In the genomic region with DNA sequence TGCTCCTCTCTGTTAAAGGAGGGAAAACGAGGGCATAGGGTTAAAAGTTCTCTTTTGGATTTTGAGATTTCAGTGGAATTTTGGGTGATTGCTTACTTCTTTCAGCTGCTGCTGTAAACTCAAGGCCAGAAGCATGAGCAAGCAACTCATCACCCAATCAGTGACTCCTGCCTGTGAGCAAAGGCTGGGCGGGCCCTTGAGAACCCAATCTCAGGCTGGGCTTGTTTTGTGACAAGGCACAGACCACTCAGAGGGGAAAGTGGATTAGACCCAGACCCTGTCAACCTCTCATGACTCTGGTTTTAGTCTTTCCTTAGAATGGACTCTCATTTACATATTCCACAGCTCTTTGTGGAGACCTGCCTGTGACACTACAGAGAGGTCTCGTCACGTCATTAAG, we compare ENCODE assay signal across 24 mouse cellular contexts. TPM values are rescaled to one million over a fixed set of nuclear protein-coding genes. Genes with fewer than 3 reads are reported as not detected.
A peak's percentile ranks its signal among the peaks of the same experiment; 100 is the strongest.
DNase-seq lines count a peak whose midpoint lies in the region; ATAC-seq lines count a peak whose summit lies in the region.
"Had no signal": no experiment of that assay in that cellular context is flagged by ENCODE, and none has a peak within 500 bp of the region (broad histone marks: within the 10 kb centered on the region; RNA-seq: fewer than 3 reads in every experiment).

No protein-coding gene starts in this region.

- no peaks in the 10 kb centered on the region for H3K27me3 ChIP-seq in heart, embryonic 13.5 days (replicated peaks)
- H3K27me3 ChIP-seq: forebrain, embryonic 13.5 days; hindbrain, embryonic 15.5 days; intestine, embryonic 15.5 days; liver, embryonic 15.5 days; neural tube, embryonic 15.5 days had no signal

- peaks cover 14% of the 10 kb centered on the region; the same call in 1 of the 2 replicates for H3K9me3 ChIP-seq in heart, embryonic 13.5 days
- H3K9me3 ChIP-seq: intestine, embryonic 15.5 days; liver, embryonic 15.5 days; midbrain, embryonic 10.5 days; neural tube, embryonic 15.5 days had no signal

- H3K4me1 ChIP-seq in heart, embryonic 13.5 days = 0 out of 2 replicates have a peak, but pooled peaks cover 8% of the 10 kb centered on the region
- H3K4me1 ChIP-seq: forebrain, embryonic 13.5 days; hindbrain, embryonic 15.5 days; intestine, embryonic 15.5 days; liver, embryonic 15.5 days; midbrain, embryonic 10.5 days; neural tube, embryonic 15.5 days had no signal

- DNase-seq in heart, postnatal 4 days = no peak
- peak; percentile 47 for DNase-seq in adrenal gland, adult 8-10 months
- DNase-seq in adrenal gland, postnatal 14 days = peak; percentile 62
- DNase-seq in embryo, embryonic 9.5 days (ENCODE audit: extremely low spot score) = peak; percentile 43
- DNase-seq in cerebellum, adult 18-20 months = no peak
- no peak for DNase-seq in layer of hippocampus, adult 9-11 months
- DNase-seq: cerebellum, adult 9-11 months; gastrocnemius, adult 2 months; heart, postnatal 14 days; kidney, adult 8-10 months; kidney, postnatal 10 days; left cerebral cortex, postnatal 4 days; liver had no signal

- H3K4me3 ChIP-seq in heart, embryonic 13.5 days = no peak overlapping the region
- H3K4me3 ChIP-seq: forebrain, embryonic 13.5 days; gastrocnemius, adult 2 months; hindbrain, embryonic 15.5 days; intestine, embryonic 15.5 days; liver, embryonic 15.5 days; midbrain, embryonic 10.5 days; neural tube, embryonic 15.5 days had no signal

- no peaks in the 10 kb centered on the region for H3K36me3 ChIP-seq in heart, embryonic 13.5 days
- H3K36me3 ChIP-seq: hindbrain, embryonic 15.5 days; intestine, embryonic 15.5 days; liver, embryonic 15.5 days; midbrain, embryonic 10.5 days; neural tube, embryonic 15.5 days had no signal

- H3K4me2 ChIP-seq in heart, embryonic 13.5 days = no peak overlapping the region
- H3K4me2 ChIP-seq: forebrain, embryonic 13.5 days; hindbrain, embryonic 15.5 days; intestine, embryonic 15.5 days; liver, embryonic 15.5 days; neural tube, embryonic 15.5 days had no signal

- 27% methylated on average over 4 of the region's 4 CpGs for WGBS in heart, embryonic 13.5 days

- ATAC-seq in heart, embryonic 13.5 days (ENCODE audit: extremely low read depth, insufficient number of reproducible peaks, low FRiP score, low TSS enrichment) = no peak
- ATAC-seq: activated CD4-positive, CD25-positive, alpha-beta regulatory T cell, adult 4 months; forebrain, embryonic 13.5 days; intestine, embryonic 15.5 days had no signal

- H3K27ac ChIP-seq in heart, embryonic 13.5 days (replicated peaks) = peak overlapping the region; percentile 20; the same call in 1 of the 2 replicates
- H3K27ac ChIP-seq: forebrain, embryonic 13.5 days; gastrocnemius, adult 2 months; hindbrain, embryonic 15.5 days; intestine, embryonic 15.5 days; liver, embryonic 15.5 days; macrophage; midbrain, embryonic 10.5 days; neural tube, embryonic 15.5 days had no signal

- no peak overlapping the region for H3K9ac ChIP-seq in heart, embryonic 13.5 days
- H3K9ac ChIP-seq: forebrain, embryonic 13.5 days; hindbrain, embryonic 15.5 days; intestine, embryonic 15.5 days; liver, embryonic 15.5 days; neural tube, embryonic 15.5 days had no signal

RNA-seq across cellular contexts. Expression of gene Kcnd3, which starts 28.7 kb away (rescaled TPM):
- 0.67 and 0.74 TPM in 2 replicates for polyA plus RNA-seq in heart, embryonic 13.5 days (2015; fragmentation: Nextera tagmentation; extraction: Ambion mirVana)
- 1 to 10 TPM in 1 of 2 experiments, under 1 TPM in 1; 0.90 to 1.0 TPM for total RNA-seq in heart, postnatal 4 days (2021)
- 10 to 100 TPM in 2 of 4 experiments, 1 to 10 TPM in 2; 5.2 to 15.0 (median 10.0) TPM for total RNA-seq in adrenal gland, adult 8-10 months (2022)
- 4.5 and 5.4 TPM in 2 replicates for total RNA-seq in adrenal gland, postnatal 14 days (2021)
- total RNA-seq: common myeloid progenitor, adult 5-6 weeks; MEL had no signal
- polyA plus RNA-seq: activated CD4-positive, CD25-positive, alpha-beta regulatory T cell, adult 4 months; macrophage had no signal

Comparison
In these comparisons a context has a peak if more than half of its experiments do, and no peak if none do; other contexts are left out.
1. DNase-seq: peak in adrenal gland, adult 8-10 months (single experiment), adrenal gland, postnatal 14 days (single experiment) and embryo, embryonic 9.5 days (single experiment); none in heart, postnatal 4 days (single experiment), cerebellum, adult 18-20 months (0 of 2) and layer of hippocampus, adult 9-11 months (single experiment).